Mouse (Mus musculus): ENCODE data around the gene Scaf4. TPM values are rescaled to one million over a fixed set of nuclear protein-coding genes. Genes with fewer than 3 reads are reported as not detected.
"Not testable (repeated sequence)": the region's sequence is repeated elsewhere in the genome, so short reads cannot be mapped to it uniquely, and the experiment has no call there.

Gene Scaf4
- polyA plus RNA-seq, 1 experiment from 2014 or later, result 16.3 TPM

DNA sequence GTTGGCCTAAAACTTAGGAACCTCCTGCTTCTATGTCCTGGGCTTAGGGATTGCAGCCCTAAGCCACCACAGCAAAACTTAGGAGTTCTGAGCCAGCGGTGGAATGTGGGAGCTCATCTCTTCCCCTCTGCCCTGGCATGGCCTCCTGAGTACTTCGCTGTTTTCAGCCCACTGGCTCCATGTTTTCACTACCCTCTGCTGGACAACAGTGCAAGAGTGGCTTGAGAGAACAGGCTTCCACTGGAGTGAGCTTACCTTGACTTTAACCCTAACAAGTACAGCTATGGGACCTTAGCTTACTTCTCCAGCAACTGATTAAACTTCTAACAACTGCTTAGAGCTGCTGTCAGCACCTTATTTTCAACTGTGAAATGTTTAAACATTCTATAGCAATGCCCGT is 49.1 kb downstream of the Scaf4 start:
- peaks cover 18% of the 10 kb centered on the region for H3K4me1 ChIP-seq
- H3K27ac ChIP-seq (replicated peaks), result peak overlapping the region; percentile 40
- 56% methylated on average over 3 of the region's 3 CpGs for WGBS
- no peaks in the 10 kb centered on the region for H3K27me3 ChIP-seq (replicated peaks)
- peaks cover 53% of the 10 kb centered on the region for H3K36me3 ChIP-seq
- H3K9me3 ChIP-seq, result no peaks in the 10 kb centered on the region
- no peak overlapping the region for H3K4me3 ChIP-seq
- ATAC-seq (ENCODE audit: extremely low read depth, insufficient number of reproducible peaks, low FRiP score, low TSS enrichment), result no peak
- H3K9ac ChIP-seq, result no peak overlapping the region
- no peak overlapping the region for H3K4me2 ChIP-seq

DNA sequence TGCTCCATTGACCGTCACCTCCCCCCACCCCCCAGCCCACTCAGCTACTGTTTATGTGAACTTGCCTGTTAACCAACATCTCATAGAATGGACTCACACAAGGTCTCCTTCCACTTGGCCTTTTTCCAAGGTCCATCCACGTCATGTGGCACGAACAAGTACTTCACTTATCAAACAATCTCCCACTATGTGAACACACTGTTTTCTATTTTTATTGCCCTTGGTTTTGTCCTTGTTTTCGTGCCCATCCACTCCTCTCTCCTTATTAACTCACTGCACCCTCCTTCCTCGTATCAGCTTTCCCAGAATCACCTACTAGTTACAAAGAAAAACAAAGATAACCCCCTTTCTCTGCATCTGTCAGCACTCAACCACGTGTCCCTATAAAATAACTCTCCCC is 49.7 kb downstream of the Scaf4 start:
- no peak for ATAC-seq (ENCODE audit: extremely low read depth, insufficient number of reproducible peaks, low FRiP score, low TSS enrichment)
- Histone ChIP-seq H3K27me3 (replicated peaks) (no peaks in the 10 kb centered on the region), H3K9me3 (no peaks in the 10 kb centered on the region), H3K4me2 (peak overlapping the region; percentile 12; the same call in 1 of the 2 replicates), H3K9ac (no peak overlapping the region), H3K36me3 (peaks cover 53% of the 10 kb centered on the region), H3K4me3 (no peak overlapping the region), H3K27ac (replicated peaks) (peak overlapping the region; percentile 40), H3K4me1 (peaks cover 18% of the 10 kb centered on the region)
- 28% methylated on average over 6 of the region's 6 CpGs for WGBS

DNA sequence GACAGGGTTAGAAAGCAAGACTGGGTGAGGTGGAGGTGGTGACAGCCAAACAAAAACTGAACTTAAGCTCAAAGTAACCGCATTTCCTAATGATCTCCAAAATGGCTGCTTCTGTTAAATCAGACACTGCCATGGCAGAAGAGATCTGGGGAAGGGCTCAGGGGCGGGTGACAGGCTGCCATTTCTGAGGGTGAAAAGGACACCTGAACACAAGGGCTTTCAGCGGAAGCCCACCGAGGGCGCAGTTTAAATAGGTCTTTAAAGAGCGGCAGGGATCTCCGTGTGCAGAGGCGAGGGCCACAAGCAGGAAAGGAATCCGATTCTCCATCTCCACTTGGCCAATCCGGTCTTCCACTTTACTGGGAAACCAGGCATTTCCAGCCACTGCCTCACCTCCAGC is 50.6 kb downstream of the Scaf4 start:
- Histone ChIP-seq H3K4me1 (peaks cover 18% of the 10 kb centered on the region), H3K27me3 (replicated peaks) (no peaks in the 10 kb centered on the region), H3K4me2 (no peak overlapping the region), H3K9me3 (no peaks in the 10 kb centered on the region), H3K9ac (no peak overlapping the region), H3K27ac (replicated peaks) (no peak overlapping the region), H3K36me3 (peaks cover 50% of the 10 kb centered on the region), H3K4me3 (no peak overlapping the region)
- 93% methylated on average over 10 of the region's 10 CpGs for WGBS
- no peak for ATAC-seq (ENCODE audit: extremely low read depth, insufficient number of reproducible peaks, low FRiP score, low TSS enrichment)

DNA sequence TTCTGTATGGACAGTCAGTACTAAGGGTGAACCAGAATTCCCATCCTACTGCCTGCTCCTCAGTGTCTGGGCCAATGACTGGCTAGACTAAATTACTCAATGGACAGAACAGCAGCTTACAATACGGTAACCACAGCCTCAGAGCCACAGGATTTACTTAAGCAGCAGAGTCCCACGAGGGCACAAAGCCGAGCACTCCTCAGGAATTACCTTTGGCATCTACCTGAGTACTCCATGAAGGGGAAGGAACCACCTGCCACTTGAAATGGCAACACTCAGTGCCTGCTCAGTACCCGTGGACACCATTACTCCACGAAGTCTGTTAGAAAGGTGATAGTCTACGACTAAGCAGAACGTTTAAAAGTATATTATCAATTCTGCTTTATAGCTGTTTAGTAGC is 53.0 kb downstream of the Scaf4 start:
- H3K4me3 ChIP-seq, result no peak overlapping the region
- H3K9ac ChIP-seq, result no peak overlapping the region
- no peak overlapping the region for H3K27ac ChIP-seq (replicated peaks)
- WGBS, result 88% methylated on average over 7 of the region's 7 CpGs
- H3K27me3 ChIP-seq (replicated peaks), result no peaks in the 10 kb centered on the region
- no peak overlapping the region for H3K4me2 ChIP-seq
- H3K36me3 ChIP-seq, result peaks cover 58% of the 10 kb centered on the region
- no peaks in the 10 kb centered on the region for H3K9me3 ChIP-seq
- H3K4me1 ChIP-seq, result peaks cover 18% of the 10 kb centered on the region
- no peak for ATAC-seq (ENCODE audit: extremely low read depth, insufficient number of reproducible peaks, low FRiP score, low TSS enrichment)

DNA sequence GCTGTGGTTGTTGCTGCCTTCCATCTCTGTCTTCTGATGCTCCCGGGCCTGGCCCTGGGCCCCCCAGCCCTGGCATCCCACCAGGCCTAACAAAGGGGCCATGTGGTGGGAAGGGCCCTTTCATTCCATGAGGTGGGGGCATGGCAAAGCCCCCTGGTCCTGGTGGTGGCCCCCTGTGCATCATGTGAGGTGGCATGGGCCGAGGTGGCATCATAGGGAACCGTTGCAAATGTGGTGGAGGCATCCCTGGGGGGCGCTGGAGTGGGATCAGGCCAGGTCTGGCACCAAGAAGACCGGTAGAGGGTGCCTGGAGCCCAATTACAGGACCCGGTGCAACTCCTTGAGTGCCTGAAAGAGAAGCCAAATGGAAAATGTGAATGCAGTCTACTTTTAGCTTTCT is 54.4 kb downstream of the Scaf4 start:
- no peaks in the 10 kb centered on the region for H3K27me3 ChIP-seq (replicated peaks)
- peaks cover 9% of the 10 kb centered on the region for H3K4me1 ChIP-seq
- ATAC-seq (ENCODE audit: extremely low read depth, insufficient number of reproducible peaks, low FRiP score, low TSS enrichment), result no peak
- peaks cover 66% of the 10 kb centered on the region for H3K36me3 ChIP-seq
- WGBS, result 80% methylated on average over 6 of the region's 6 CpGs
- H3K4me2 ChIP-seq, result no peak overlapping the region
- no peak overlapping the region for H3K9ac ChIP-seq
- H3K4me3 ChIP-seq, result no peak overlapping the region
- no peaks in the 10 kb centered on the region for H3K9me3 ChIP-seq
- H3K27ac ChIP-seq (replicated peaks), result no peak overlapping the region

DNA sequence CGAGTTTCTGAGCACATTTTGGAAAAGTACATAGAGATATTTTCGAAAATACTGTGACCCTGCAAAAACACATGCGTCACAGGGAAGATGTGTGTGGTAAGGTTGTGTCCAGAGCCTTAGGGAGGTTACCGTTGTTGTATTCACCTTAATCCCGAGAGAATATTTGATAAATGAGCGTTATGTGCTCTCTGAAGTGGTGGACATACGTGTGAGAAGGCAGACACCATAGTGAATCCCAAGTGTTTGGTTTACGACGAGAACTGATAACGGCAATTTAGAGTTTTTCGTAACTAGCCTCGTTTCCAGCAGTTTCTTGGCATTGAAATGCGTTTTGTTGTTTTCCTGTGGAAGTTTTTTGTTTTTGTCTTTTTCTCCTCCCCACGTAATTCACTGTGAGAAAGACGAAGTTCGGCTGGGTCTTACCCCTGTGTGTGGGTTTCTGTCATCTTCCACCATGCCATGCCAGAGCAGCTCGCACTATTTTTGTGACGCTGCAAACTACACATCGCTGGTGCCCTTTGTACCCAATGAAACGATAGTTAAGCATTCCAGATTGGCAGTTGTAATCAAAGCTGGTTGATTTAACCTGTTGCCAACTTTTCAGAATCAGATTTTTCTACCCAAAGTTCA is 62.7 kb downstream of the Scaf4 start:
- H3K4me2 ChIP-seq, result peak overlapping the region; percentile 78
- H3K4me3 ChIP-seq, result peak overlapping the region; percentile 96
- peaks cover 37% of the 10 kb centered on the region for H3K36me3 ChIP-seq
- H3K4me1 ChIP-seq, result peaks cover 33% of the 10 kb centered on the region
- H3K27me3 ChIP-seq (replicated peaks), result no peaks in the 10 kb centered on the region
- no peaks in the 10 kb centered on the region for H3K9me3 ChIP-seq
- peak overlapping the region; percentile 97 for H3K27ac ChIP-seq (replicated peaks)
- no peak for ATAC-seq (ENCODE audit: extremely low read depth, insufficient number of reproducible peaks, low FRiP score, low TSS enrichment)
- H3K9ac ChIP-seq, result peak overlapping the region; percentile 99
- WGBS, result 2% methylated on average over 20 of the region's 20 CpGs

DNA sequence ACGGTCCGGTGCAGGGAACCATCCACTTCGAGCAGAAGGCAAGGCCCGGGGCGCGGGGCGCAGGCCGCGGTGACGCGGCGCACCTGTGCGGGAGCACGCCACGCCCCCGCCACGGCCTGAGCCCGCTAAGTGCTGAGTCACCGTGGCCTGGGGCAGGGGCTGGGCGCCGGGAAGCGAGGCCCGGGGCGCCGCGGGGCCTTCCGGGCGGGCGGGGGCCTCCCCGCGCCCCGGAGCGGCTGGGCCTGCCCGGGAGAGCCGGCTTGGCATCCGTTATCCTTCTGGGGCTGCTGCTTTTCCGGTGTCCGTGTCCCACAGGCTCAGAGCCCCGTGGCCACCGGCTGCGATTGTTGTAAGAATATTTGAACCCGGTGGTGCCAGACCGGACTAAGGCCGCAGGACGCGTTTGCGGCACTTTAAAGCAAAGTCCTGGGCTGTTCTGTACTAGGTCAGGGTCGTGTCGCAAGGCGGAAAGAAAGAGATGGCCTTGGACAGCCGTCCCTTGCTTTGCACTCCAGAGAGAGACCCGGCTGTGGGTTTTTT is 63.3 kb downstream of the Scaf4 start:
- Histone ChIP-seq H3K9me3 (no peaks in the 10 kb centered on the region), H3K4me3 (peak overlapping the region; percentile 96), H3K27ac (replicated peaks) (peak overlapping the region; percentile 97), H3K4me1 (peaks cover 33% of the 10 kb centered on the region), H3K4me2 (peak overlapping the region; percentile 78), H3K9ac (peak overlapping the region; percentile 99), H3K36me3 (peaks cover 31% of the 10 kb centered on the region), H3K27me3 (replicated peaks) (no peaks in the 10 kb centered on the region)
- peak; percentile 93 for ATAC-seq (ENCODE audit: extremely low read depth, insufficient number of reproducible peaks, low FRiP score, low TSS enrichment)
- 1% methylated on average over 51 of the region's 52 CpGs for WGBS

DNA sequence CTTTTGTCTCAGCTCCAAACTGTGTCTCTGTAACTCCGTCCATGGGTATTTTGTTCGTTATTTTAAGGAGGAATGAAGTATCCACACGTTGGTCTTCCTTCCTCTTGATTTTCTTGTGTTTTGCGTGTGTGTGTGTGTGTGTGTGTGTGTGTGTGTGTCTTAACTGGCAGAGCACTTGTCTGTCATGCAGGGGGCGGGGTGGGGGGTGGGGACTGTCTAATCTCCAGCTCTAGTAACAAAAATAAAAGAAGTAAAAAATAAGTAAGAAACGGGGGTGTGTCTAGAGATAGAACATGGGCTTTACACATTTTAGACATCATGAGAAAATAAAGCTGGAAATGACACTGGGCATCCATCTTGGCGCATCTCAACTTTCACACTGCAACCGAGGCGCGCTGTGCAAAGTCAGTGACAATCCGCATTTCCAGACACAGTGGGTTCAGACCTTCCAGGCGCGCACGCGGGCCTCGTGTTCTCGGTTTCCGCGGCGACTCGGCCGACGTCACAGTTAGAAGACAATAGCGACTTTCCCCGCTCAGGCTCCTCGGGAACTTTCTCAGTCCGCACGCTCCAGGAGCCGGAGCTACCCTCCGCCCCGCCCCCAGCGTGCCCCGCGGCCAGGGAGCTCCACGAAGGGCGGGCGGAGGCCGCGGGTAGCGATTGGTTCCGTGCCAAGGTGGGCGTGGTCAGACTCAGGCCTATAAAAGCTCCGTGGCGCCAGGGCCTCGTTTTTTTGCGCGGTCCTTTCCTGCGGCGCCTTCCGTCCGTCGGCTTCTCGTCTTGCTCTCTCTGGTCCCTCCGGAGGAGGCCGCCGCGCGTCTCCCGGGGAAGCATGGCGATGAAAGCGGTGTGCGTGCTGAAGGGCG is 64.0 kb downstream of the Scaf4 start, which contains the start of gene Sod1:
Sod1 (plus strand) TSS at position 729 of the 866 bp plus-strand sequence.
- WGBS, result 1% methylated on average over 62 of the region's 63 CpGs
- Histone ChIP-seq H3K9ac (peak within 1 kb of the TSS; percentile 99), H3K4me1 (peaks cover 33% of the 10 kb centered on the region), H3K4me3 (peak within 1 kb of the TSS; percentile 96), H3K27me3 (replicated peaks) (no peaks in the 10 kb centered on the region), H3K36me3 (peaks cover 24% of the 10 kb centered on the region), H3K4me2 (peak within 1 kb of the TSS; percentile 78), H3K27ac (replicated peaks) (peak within 1 kb of the TSS; percentile 97), H3K9me3 (no peaks in the 10 kb centered on the region)
- peak; percentile 91 for ATAC-seq (ENCODE audit: extremely low read depth, insufficient number of reproducible peaks, low FRiP score, low TSS enrichment)

DNA sequence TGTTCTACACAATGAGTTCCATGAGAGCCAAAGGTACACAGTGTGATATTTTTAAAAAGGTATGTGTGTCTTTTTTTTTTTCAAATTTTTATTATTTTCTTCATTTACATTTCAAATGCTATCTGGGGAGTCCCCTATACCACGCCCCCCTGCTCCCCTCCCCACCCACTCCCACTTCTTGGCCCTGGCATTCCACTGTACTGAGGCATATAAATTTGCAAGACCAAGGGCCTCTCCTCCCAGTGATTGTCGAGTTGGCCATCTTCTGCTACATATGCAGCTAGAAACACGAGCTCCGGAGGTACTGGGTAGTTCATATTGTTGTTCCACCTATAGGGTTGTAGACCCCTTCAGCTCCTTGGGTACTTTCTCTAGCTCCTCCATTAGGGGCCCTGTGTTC is 64.9 kb downstream of the Scaf4 start:
- H3K9ac ChIP-seq; H3K9me3 ChIP-seq; H3K27me3 ChIP-seq (replicated peaks); ATAC-seq (ENCODE audit: extremely low read depth, insufficient number of reproducible peaks, low FRiP score, low TSS enrichment); H3K4me3 ChIP-seq: not testable (repeated sequence)
- 74% methylated on average over 4 of the region's 4 CpGs for WGBS
- peaks cover 15% of the 10 kb centered on the region for H3K36me3 ChIP-seq
- peak overlapping the region; percentile 78 for H3K4me2 ChIP-seq
- H3K27ac ChIP-seq (replicated peaks), result peak overlapping the region; percentile 97; the same call in 1 of the 2 replicates
- H3K4me1 ChIP-seq, result peaks cover 33% of the 10 kb centered on the region

DNA sequence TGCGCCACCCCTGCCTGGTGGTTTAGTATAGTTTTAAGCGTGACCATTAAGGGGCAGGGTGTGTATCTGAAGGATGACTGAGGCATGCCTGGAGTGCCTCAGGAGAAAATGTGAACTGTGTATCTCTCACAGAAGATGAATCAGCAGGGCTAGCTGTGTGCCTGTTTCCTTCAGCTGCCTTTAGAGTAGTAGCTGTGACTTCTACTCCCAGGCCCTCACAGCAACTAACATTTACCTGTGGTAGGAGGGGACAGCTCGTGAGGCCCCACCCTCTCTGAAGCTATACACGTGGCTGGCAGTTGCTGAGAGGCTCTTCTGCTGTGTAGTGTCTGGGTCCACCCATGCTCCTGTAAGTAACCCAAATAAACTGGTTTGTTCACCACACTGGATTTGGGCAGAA is 66.4 kb downstream of the Scaf4 start:
- Histone ChIP-seq H3K36me3 (peaks cover under 1% of the 10 kb centered on the region; the same call in 1 of the 2 replicates), H3K4me1 (peaks cover 19% of the 10 kb centered on the region), H3K4me2 (no peak overlapping the region), H3K9ac (no peak overlapping the region), H3K27me3 (replicated peaks) (no peaks in the 10 kb centered on the region), H3K27ac (replicated peaks) (no peak overlapping the region), H3K4me3 (no peak overlapping the region), H3K9me3 (no peaks in the 10 kb centered on the region)
- WGBS, result 61% methylated on average over 4 of the region's 4 CpGs
- ATAC-seq (ENCODE audit: extremely low read depth, insufficient number of reproducible peaks, low FRiP score, low TSS enrichment), result no peak

DNA sequence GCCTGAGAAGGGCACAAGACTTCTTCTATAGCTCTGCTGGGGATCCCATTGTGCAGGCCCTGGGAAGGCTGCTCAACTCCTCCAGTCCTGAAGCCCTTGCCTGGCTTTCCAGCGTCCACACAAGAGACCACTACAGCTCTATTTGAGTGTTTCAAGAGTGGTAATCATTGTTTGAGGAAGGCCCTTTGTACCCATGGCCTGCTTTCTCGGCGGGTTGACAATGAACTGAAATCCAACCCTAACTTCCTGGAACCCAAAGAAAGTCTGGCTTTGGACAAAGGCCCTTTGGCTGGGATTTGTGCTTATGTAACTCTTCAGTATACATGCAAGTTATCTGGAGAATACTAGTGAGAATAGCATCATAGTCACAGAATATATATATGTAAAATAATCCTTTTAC is 66.9 kb downstream of the Scaf4 start:
- WGBS, result 37% methylated on average over 3 of the region's 3 CpGs
- Histone ChIP-seq H3K9me3 (no peaks in the 10 kb centered on the region), H3K4me1 (peaks cover 13% of the 10 kb centered on the region), H3K4me3 (no peak overlapping the region), H3K27me3 (replicated peaks) (no peaks in the 10 kb centered on the region), H3K36me3 (no peaks in the 10 kb centered on the region), H3K9ac (no peak overlapping the region), H3K27ac (replicated peaks) (no peak overlapping the region), H3K4me2 (no peak overlapping the region)
- ATAC-seq (ENCODE audit: extremely low read depth, insufficient number of reproducible peaks, low FRiP score, low TSS enrichment), result no peak
